Mouse (Mus musculus) CH12.LX (cell line): ENCODE data around the gene Fgf14. TPM values are rescaled to one million over a fixed set of nuclear protein-coding genes. Genes with fewer than 3 reads are reported as not detected.

Experiments used
- DNase-seq: peaks from one replicate; pipeline ENCODE4 v3.0.0-alpha.2; 2013; ENCODE audit errors: extremely low read depth
- H3K27ac ChIP-seq: 2 replicates; pipeline ENCODE4 v1.5.1; 2012; ENCODE audit warnings: low read depth, mild to moderate bottlenecking, control low read depth, moderate library complexity; ENCODE audit not compliant: insufficient read depth
- H3K27me3 ChIP-seq: replicated peaks from 2 replicates; pipeline ENCODE3; 2012; ENCODE audit warnings: inconsistent platforms
- H3K36me3 ChIP-seq, 2 experiments: replicated peaks in 1 of 2; 2 replicates each; pipeline versions ENCODE3 to v1.6.1; 2012; ENCODE audit warnings: inconsistent platforms in 1 of 2, low read length in 1 of 2, mild to moderate bottlenecking in 1 of 2, mixed read lengths in 1 of 2, moderate library complexity in 1 of 2; ENCODE audit not compliant: control insufficient read depth in 1 of 2, insufficient read depth in 1 of 2
- H3K4me1 ChIP-seq, 2 experiments: 2 replicates each; pipeline ENCODE4 v1.6.1; 2012; ENCODE audit warnings: inconsistent platforms in 1 of 2, moderate library complexity in 1 of 2; ENCODE audit not compliant: insufficient read depth in 2 of 2, control insufficient read depth in 1 of 2
- H3K4me2 ChIP-seq: 2 replicates; pipeline ENCODE4 v1.6.1; 2012; ENCODE audit warnings: low read depth, mild to moderate bottlenecking, control low read depth; ENCODE audit not compliant: poor library complexity, insufficient read depth, severe bottlenecking
- H3K4me3 ChIP-seq, 3 experiments: fragments of 150-350 bp in 1 of 3; sonication (generic) in 1 of 3; replicated peaks in 1 of 3; 2 replicates each; pipeline versions ENCODE3 to v1.5.1; 2011 to 2012; ENCODE audit warnings: low read depth in 2 of 3, low read length in 2 of 3, mild to moderate bottlenecking in 2 of 3, moderate library complexity in 2 of 3, control low read depth in 1 of 3, improper control_type of control experiment in 1 of 3, inconsistent platforms in 1 of 3, mixed read lengths in 1 of 3; ENCODE audit not compliant: poor library complexity in 1 of 3
- H3K79me2 ChIP-seq: replicated peaks from 2 replicates; pipeline ENCODE4 v1.6.1; 2012; ENCODE audit warnings: mild to moderate bottlenecking, moderate library complexity; ENCODE audit not compliant: control insufficient read depth, poor library complexity, insufficient read depth, severe bottlenecking; ENCODE audit errors: extremely low read depth
- H3K9ac ChIP-seq: 2 replicates; pipeline ENCODE4 v1.6.1; 2012; ENCODE audit warnings: low read depth, mild to moderate bottlenecking, control low read depth, moderate library complexity; ENCODE audit not compliant: insufficient read depth
- H3K9me3 ChIP-seq: replicated peaks from 2 replicates; pipeline ENCODE3; 2012; ENCODE audit warnings: low read length, inconsistent platforms, mixed read lengths
- CHD1 ChIP-seq: IDR thresholded peaks from 2 replicates; pipeline ENCODE4 v1.6.1; 2012; ENCODE audit warnings: low read depth, low read length, improper control_type of control experiment, inconsistent platforms
- CHD2 ChIP-seq: IDR thresholded peaks from 2 replicates; pipeline ENCODE4 v1.6.1; 2011; ENCODE audit warnings: low read length, improper control_type of control experiment
- CTCF ChIP-seq, 2 experiments: IDR thresholded peaks in 1 of 2; conservative IDR thresholded peaks in 1 of 2; 2 replicates each; pipeline ENCODE4 v1.5.1; 2011 to 2012; ENCODE audit warnings: low read depth in 2 of 2, low read length in 2 of 2, improper control_type of control experiment in 1 of 2, inconsistent platforms in 1 of 2, mild to moderate bottlenecking in 1 of 2, moderate library complexity in 1 of 2
- ELF1 ChIP-seq: IDR thresholded peaks from 2 replicates; pipeline ENCODE4 v1.6.1; 2014; ENCODE audit warnings: low read depth, mild to moderate bottlenecking, inconsistent platforms, low read length, improper control_type of control experiment
- EP300 ChIP-seq: IDR thresholded peaks from 2 replicates; pipeline ENCODE4 v1.6.1; 2011; ENCODE audit warnings: low read length, improper control_type of control experiment
- ETS1 ChIP-seq: conservative IDR thresholded peaks from 2 replicates; pipeline ENCODE4 v1.6.1; 2012; ENCODE audit warnings: low read depth, mild to moderate bottlenecking, inconsistent platforms, low read length, improper control_type of control experiment, moderate library complexity
- GABPA ChIP-seq: IDR thresholded peaks from 2 replicates; pipeline ENCODE4 v1.6.1; 2012; ENCODE audit warnings: low read depth, low read length, improper control_type of control experiment, inconsistent platforms; ENCODE audit not compliant: insufficient replicate concordance
- HCFC1 ChIP-seq: IDR thresholded peaks from 2 replicates; pipeline ENCODE4 v1.6.1; 2012; ENCODE audit warnings: low read depth, mild to moderate bottlenecking, inconsistent platforms, low read length, improper control_type of control experiment
- IRF4 ChIP-seq: IDR thresholded peaks from 2 replicates; pipeline ENCODE4 v1.6.1; 2014; ENCODE audit warnings: low read depth, mild to moderate bottlenecking, inconsistent platforms, low read length, improper control_type of control experiment
- MAZ ChIP-seq: IDR thresholded peaks from 2 replicates; pipeline ENCODE4 v1.6.1; 2012; ENCODE audit warnings: low read depth, mild to moderate bottlenecking, inconsistent platforms, low read length, improper control_type of control experiment, moderate library complexity
- MXI1 ChIP-seq: IDR thresholded peaks from 2 replicates; pipeline ENCODE4 v1.6.1; 2011; ENCODE audit warnings: mild to moderate bottlenecking, low read depth, low read length, improper control_type of control experiment
- NELFE ChIP-seq: IDR thresholded peaks from 2 replicates; pipeline ENCODE4 v1.6.1; 2011; ENCODE audit warnings: low read depth, low read length, improper control_type of control experiment
- NRF1 ChIP-seq: IDR thresholded peaks from 2 replicates; pipeline ENCODE4 v1.6.1; 2014; ENCODE audit warnings: low read depth, mild to moderate bottlenecking, inconsistent platforms, low read length, improper control_type of control experiment, moderate library complexity
- POLR2AphosphoS2 ChIP-seq: IDR thresholded peaks from 2 replicates; pipeline ENCODE4 v1.6.1; 2011; ENCODE audit warnings: low read depth, low read length, improper control_type of control experiment
- RCOR1 ChIP-seq: conservative IDR thresholded peaks from 2 replicates; pipeline ENCODE4 v1.6.1; 2012; ENCODE audit warnings: low read depth, mild to moderate bottlenecking, inconsistent platforms, low read length, improper control_type of control experiment
- SMC3 ChIP-seq: IDR thresholded peaks from 2 replicates; pipeline ENCODE4 v1.6.1; 2011; ENCODE audit warnings: low read depth, low read length, improper control_type of control experiment
- TCF12 ChIP-seq: IDR thresholded peaks from 2 replicates; pipeline ENCODE4 v1.6.1; 2014; ENCODE audit warnings: low read depth, mild to moderate bottlenecking, inconsistent platforms, low read length, improper control_type of control experiment
- UBTF ChIP-seq: IDR thresholded peaks from 2 replicates; pipeline ENCODE4 v1.6.1; 2012; ENCODE audit warnings: low read depth, mild to moderate bottlenecking, inconsistent platforms, low read length, improper control_type of control experiment, moderate library complexity
- ZMIZ1 ChIP-seq: IDR thresholded peaks from 2 replicates; pipeline ENCODE4 v1.6.1; 2012; ENCODE audit warnings: low read depth, mild to moderate bottlenecking, inconsistent platforms, low read length, improper control_type of control experiment
- ZNF384 ChIP-seq: IDR thresholded peaks from 2 replicates; pipeline ENCODE4 v1.6.1; 2012; ENCODE audit warnings: low read depth, low read length, improper control_type of control experiment, inconsistent platforms
- dilution Hi-C: fragments of 300-500 bp; cut with MboI; formaldehyde crosslinking; loops from 2 replicates; pipeline ENCODE4 v1.14.3; 2020; ENCODE audit warnings: low sequenced_read_pairs; ENCODE audit not compliant: extremely low pct_unique_long_range_greater_than_20kb, extremely low pct_ligation_motif_present
- in situ Hi-C: fragments of 300-500 bp; cut with MboI; formaldehyde crosslinking; loops from 3 replicates; pipeline ENCODE4 v1.14.3; 2019; ENCODE audit warnings: low sequenced_read_pairs, low pct_ligation_motif_present, low pct_unique_long_range_greater_than_20kb, mixed read lengths
- polyA plus RNA-seq: library from polyadenylated mRNA; unstranded; fragments of >175 nt; gene quantifications from 2 replicates; pipeline ENCODE4 v1.2.1, GENCODE M21; 2012; ENCODE audit warnings: low read depth; ENCODE audit not compliant: insufficient read length
- total RNA-seq, 2 experiments: library from RNA; depleted of rRNA; stranded (reverse); fragments of 300-350 nt in 1 of 2; fragments of >200 nt in 1 of 2; gene quantifications; 2 replicates each; pipeline ENCODE4 v1.2.3; 2012 to 2014

Fgf14 gene
- total and polyA plus RNA-seq, 3 experiments, result not detected

DNA sequence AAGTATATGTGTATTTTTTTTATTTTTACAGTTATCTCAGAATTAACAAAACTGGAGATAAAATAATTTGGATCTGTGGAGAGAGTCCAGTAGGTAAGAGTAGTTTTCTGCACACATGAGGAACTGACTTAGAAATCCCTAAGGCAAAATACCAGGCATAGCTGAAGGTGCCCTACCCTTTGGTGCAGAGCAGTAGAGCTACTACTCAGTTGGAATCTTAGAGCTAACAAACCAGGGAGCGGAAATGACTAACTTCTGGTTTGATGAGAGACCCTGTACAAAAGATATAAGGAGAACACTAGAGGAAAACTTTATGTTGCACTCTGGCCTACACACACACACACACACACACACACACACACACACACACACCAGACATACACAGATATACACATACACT lies 502.8 kb downstream of the Fgf14 start:
- dilution Hi-C loops, result no loop called here
- H3K4me2 ChIP-seq, result no peak overlapping the region
- no peak for DNase-seq
- H3K27ac ChIP-seq, result no peak overlapping the region
- H3K4me3 ChIP-seq, result no peak overlapping the region
- no peaks in the 10 kb centered on the region for H3K27me3 ChIP-seq
- H3K79me2 ChIP-seq, result no peaks in the 10 kb centered on the region
- no peaks in the 10 kb centered on the region for H3K36me3 ChIP-seq
- TF ChIP-seq EP300, result no peak
- TF ChIP-seq MAZ, result no peak
- TF ChIP-seq, all 38 proteins: peak for 0
- no peaks in the 10 kb centered on the region for H3K9me3 ChIP-seq
- in situ Hi-C loops, result no loop called here
- no peak overlapping the region for H3K9ac ChIP-seq
- H3K4me1 ChIP-seq, result no peaks in the 10 kb centered on the region

DNA sequence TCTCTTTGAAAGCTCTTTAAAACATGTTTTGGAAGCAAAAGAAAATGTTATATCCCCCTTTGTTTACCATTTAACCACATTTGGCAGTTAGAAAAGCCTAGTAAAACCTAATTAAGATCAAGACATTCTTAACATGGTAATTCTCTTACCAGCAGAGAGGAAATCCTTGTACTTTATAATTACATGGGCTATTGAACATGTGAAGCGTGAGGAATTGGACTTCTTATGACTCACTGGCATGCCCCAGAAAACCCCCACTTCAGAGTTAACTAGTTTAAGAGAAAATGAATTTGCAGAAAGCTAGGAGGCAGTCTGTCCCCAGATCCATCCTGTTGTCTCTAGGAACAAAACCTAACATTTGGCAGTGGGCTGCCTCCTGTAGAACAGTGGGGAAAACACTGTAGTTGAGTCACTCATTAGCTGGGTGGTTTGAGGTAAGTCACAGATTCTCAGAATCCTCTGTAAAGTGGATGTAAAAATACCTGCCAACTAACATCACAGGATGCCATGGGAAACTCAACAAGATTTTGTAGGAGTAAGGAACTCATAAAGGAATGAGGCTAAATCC lies 513.2 kb downstream of the Fgf14 start:
- H3K4me3 ChIP-seq, result no peak overlapping the region
- no peaks in the 10 kb centered on the region for H3K36me3 ChIP-seq
- TF ChIP-seq IRF4 (no peak), SMC3 (no peak), RCOR1 (no peak), MXI1 (no peak), ZMIZ1 (no peak), TCF12 (no peak), CHD2 (no peak), POLR2AphosphoS2 (no peak), HCFC1 (no peak), CTCF (conservative IDR thresholded peaks at IDR 0.05 in 1 of 2, IDR thresholded peaks at IDR 0.05 in 1 of 2; ENCODE audit: low read depth in 2 of 2, low read length in 2 of 2) (no peak), GABPA (no peak), ZNF384 (no peak), ETS1 (no peak), NRF1 (no peak), ELF1 (no peak), EP300 (no peak), CHD1 (no peak), MAZ (no peak), UBTF (no peak), NELFE (no peak)
- H3K27me3 ChIP-seq, result no peaks in the 10 kb centered on the region
- dilution Hi-C loops, result no loop called here
- DNase-seq, result no peak
- no peaks in the 10 kb centered on the region for H3K4me1 ChIP-seq
- H3K9me3 ChIP-seq, result no peaks in the 10 kb centered on the region
- no peak overlapping the region for H3K9ac ChIP-seq
- in situ Hi-C loops, result no loop called here
- no peak overlapping the region for H3K4me2 ChIP-seq
- H3K27ac ChIP-seq, result no peak overlapping the region
- H3K79me2 ChIP-seq, result no peaks in the 10 kb centered on the region
